Mouse (Mus musculus) liver, embryonic 14.5 days (tissue): ENCODE results near the gene Pgd.
A peak's percentile ranks its signal among the peaks of the same experiment; 100 is the strongest.

Experiments used
- CTCF ChIP-seq: IDR thresholded peaks from 2 replicates; pipeline ENCODE4 v1.5.1; 2016; ENCODE audit warnings: antibody characterized with exemption, low read depth, control low read depth
- EP300 ChIP-seq: IDR thresholded peaks from 2 replicates; pipeline ENCODE4 v1.6.1; 2016; ENCODE audit warnings: antibody characterized with exemption, low read depth

- TF ChIP-seq CTCF, result peak; percentile 31
- TF ChIP-seq EP300, result no peak
These were observed 2.4 kb downstream of the Pgd start for GRCm38 (mm10) chr4:149164150-149164549.
